Mouse (Mus musculus) layer of hippocampus, adult 9-10 months (tissue): ENCODE measurements at regions not wholly inside any gene's neighbourhood (a gene's known extent, or its start where the extent isn't known, plus 50 kb on each side); places are given as distances from the start of the nearest gene placed in this dataset.
"Not testable (repeated sequence)": the region's sequence is repeated elsewhere in the genome, so short reads cannot be mapped to it uniquely, and the experiment has no call there.

Experiments
- DNase-seq: peaks from one replicate; pipeline ENCODE4 v3.0.0; 2022; ENCODE audit warnings: low spot score

- no peak for DNase-seq
Measured at GRCm38 (mm10) chr12:27977548-27978256, 574.5 kb downstream of the Dcdc2c start.

GRCm38 (mm10) chr12:27962908-27963307, 589.3 kb downstream of the Dcdc2c start:
- no peak for DNase-seq

- no peak for DNase-seq
Measured at GRCm38 (mm10) chr12:27960064-27960463, 592.1 kb downstream of the Dcdc2c start.

- no peak for DNase-seq
Measured at GRCm38 (mm10) chr12:27947646-27948045, 604.6 kb downstream of the Dcdc2c start.

- no peak for DNase-seq
Measured at GRCm38 (mm10) chr12:27946866-27947459, 604.6 kb upstream of the Sox11 start.

- no peak for DNase-seq
Measured at GRCm38 (mm10) chr12:27945411-27945810, 603.0 kb upstream of the Sox11 start.

GRCm38 (mm10) chr12:27941053-27941452, 598.7 kb upstream of the Sox11 start:
- no peak for DNase-seq

- DNase-seq = peak; percentile 25
Measured at GRCm38 (mm10) chr12:27932382-27933140, 590.2 kb upstream of the Sox11 start.

- no peak for DNase-seq
Measured at GRCm38 (mm10) chr12:27928366-27928963, 586.1 kb upstream of the Sox11 start.

- DNase-seq = no peak
Measured at GRCm38 (mm10) chr12:27926730-27927129, 584.4 kb upstream of the Sox11 start.

GRCm38 (mm10) chr12:27920607-27921006, 578.2 kb upstream of the Sox11 start:
- no peak for DNase-seq

GRCm38 (mm10) chr12:27916401-27916920, 574.1 kb upstream of the Sox11 start:
- no peak for DNase-seq

GRCm38 (mm10) chr12:27909417-27910100, 567.2 kb upstream of the Sox11 start:
- no peak for DNase-seq

- DNase-seq = not testable (repeated sequence)
Measured at GRCm38 (mm10) chr12:27896682-27897081, 554.3 kb upstream of the Sox11 start.

GRCm38 (mm10) chr12:27881720-27882119, 539.3 kb upstream of the Sox11 start:
- no peak for DNase-seq

- DNase-seq = no peak
Measured at GRCm38 (mm10) chr12:27866421-27866820, 524.0 kb upstream of the Sox11 start.

- no peak for DNase-seq
Measured at GRCm38 (mm10) chr12:27849537-27849936, 507.2 kb upstream of the Sox11 start.

- DNase-seq = no peak
Measured at GRCm38 (mm10) chr12:27849099-27849498, 506.7 kb upstream of the Sox11 start.

- no peak for DNase-seq
Measured at GRCm38 (mm10) chr12:27848141-27848540, 505.8 kb upstream of the Sox11 start.

- no peak for DNase-seq
Measured at GRCm38 (mm10) chr12:27847397-27847796, 505.0 kb upstream of the Sox11 start.

GRCm38 (mm10) chr12:27844958-27845357, 502.6 kb upstream of the Sox11 start:
- DNase-seq = no peak

- no peak for DNase-seq
Measured at GRCm38 (mm10) chr12:27838955-27839354, 496.6 kb upstream of the Sox11 start.
